Comparison of ENCODE assay signal across 23 mouse cellular contexts in genomic region chr2:135727925-135728324, GRCm38 (mm10).
DNase-seq lines count a peak whose midpoint lies in the region; ATAC-seq and TF ChIP-seq lines count a peak whose summit lies in the region.
"Had no signal": no experiment of that assay in that cellular context is flagged by ENCODE, and none has a peak within 500 bp of the region (broad histone marks: within the 10 kb centered on the region; RNA-seq: fewer than 3 reads in every experiment).

No protein-coding gene starts in this region.

- ATAC-seq in megakaryocyte, adult 5-6 weeks (ENCODE audit: poor library complexity, severe bottlenecking): no peak
- ATAC-seq: CD4-positive, CD25-positive, alpha-beta regulatory T cell, adult 4 months; forebrain, embryonic 15.5 days had no signal

- no peaks in the 10 kb centered on the region for H3K27me3 ChIP-seq in heart, adult 2 months (ENCODE audit: control insufficient read depth, insufficient read depth, low read length)
- H3K27me3 ChIP-seq in megakaryocyte, embryonic 14.5 days (replicated peaks): no peaks in the 10 kb centered on the region
- H3K27me3 ChIP-seq: embryonic facial prominence, embryonic 13.5 days; forebrain, embryonic 12.5 days; forebrain, embryonic 15.5 days; hindbrain, embryonic 12.5 days; hindbrain, embryonic 15.5 days had no signal

- no peak for DNase-seq in heart, adult 2 months
- DNase-seq in heart, adult 18-20 months: no peak
- no peak for DNase-seq in left cerebral cortex, adult 11 months (ENCODE audit: low spot score)
- DNase-seq: adrenal gland, adult 2 months; adrenal gland, postnatal 14 days; cerebellum, adult 11-12 months; cerebellum, adult 8-10 months; cerebellum, postnatal 10 days; cerebellum, postnatal 36 days; embryo, embryonic 11 days; gastrocnemius, postnatal 10 days; gastrocnemius, postnatal 36 days had no signal

- no peak for TF ChIP-seq CTCF in heart, adult 2 months (IDR thresholded peaks at IDR 0.05)

- H3K36me3 ChIP-seq in heart, adult 2 months (ENCODE audit: control insufficient read depth, insufficient read depth, low read length): peaks cover 30% of the 10 kb centered on the region
- peaks cover 8% of the 10 kb centered on the region for H3K36me3 ChIP-seq in megakaryocyte, embryonic 14.5 days (replicated peaks; ENCODE audit: low read length)
- H3K36me3 ChIP-seq: embryonic facial prominence, embryonic 10.5 days; embryonic facial prominence, embryonic 13.5 days; forebrain, embryonic 12.5 days; forebrain, embryonic 15.5 days; hindbrain, embryonic 12.5 days; hindbrain, embryonic 15.5 days had no signal

- intact Hi-C loops in heart, adult 2 months (cut with DNase I): loop anchor here (5.0 kb wide), 2 partner anchors 66 to 166 kb away; no protein-coding TSS in a partner anchor

- peaks cover 31% of the 10 kb centered on the region for H3K4me1 ChIP-seq in heart, adult 2 months (ENCODE audit: control insufficient read depth, insufficient read depth, low read length)
- H3K4me1 ChIP-seq in megakaryocyte, embryonic 14.5 days: peaks cover 91% of the 10 kb centered on the region
- peaks cover 47% of the 10 kb centered on the region for H3K4me1 ChIP-seq in brown adipose tissue, adult 24 weeks (ENCODE audit: control insufficient read depth, insufficient read depth, insufficient read length, low read length)
- H3K4me1 ChIP-seq: embryonic facial prominence, embryonic 13.5 days; forebrain, embryonic 12.5 days; forebrain, embryonic 15.5 days; hindbrain, embryonic 12.5 days had no signal

- H3K27ac ChIP-seq in heart, adult 2 months: peak overlapping the region; percentile 16; the same call in 1 of the 2 replicates
- peak overlapping the region; percentile 39 for H3K27ac ChIP-seq in brown adipose tissue, adult 24 weeks (replicated peaks; ENCODE audit: low read depth, low read length)
- H3K27ac ChIP-seq: embryonic facial prominence, embryonic 10.5 days; embryonic facial prominence, embryonic 13.5 days; forebrain, embryonic 12.5 days; forebrain, embryonic 15.5 days; hindbrain, embryonic 12.5 days; hindbrain, embryonic 15.5 days had no signal

- H3K9me3 ChIP-seq in megakaryocyte, embryonic 14.5 days: no peaks in the 10 kb centered on the region
- H3K9me3 ChIP-seq: embryonic facial prominence, embryonic 10.5 days; embryonic facial prominence, embryonic 13.5 days; forebrain, embryonic 12.5 days; forebrain, embryonic 15.5 days; hindbrain, embryonic 12.5 days; hindbrain, embryonic 15.5 days had no signal

- TF ChIP-seq POLR2A in heart, adult 2 months (IDR thresholded peaks at IDR 0.05; ENCODE audit: insufficient read depth, low read depth, low read length): no peak

- no peak for TF ChIP-seq EP300 in heart, adult 2 months (IDR thresholded peaks at IDR 0.05; ENCODE audit: insufficient read depth, low read depth, low read length)

- no peak overlapping the region for H3K9ac ChIP-seq in heart, adult 2 months (ENCODE audit: low read depth, low read length)
- H3K9ac ChIP-seq: embryonic facial prominence, embryonic 13.5 days; forebrain, embryonic 12.5 days; forebrain, embryonic 15.5 days; hindbrain, embryonic 12.5 days; hindbrain, embryonic 15.5 days had no signal

- peaks cover 5% of the 10 kb centered on the region for H3K79me2 ChIP-seq in heart, adult 2 months (replicated peaks; ENCODE audit: control insufficient read depth, insufficient read depth, low read length)

- 70% methylated on average over 4 of the region's 4 CpGs for WGBS in heart, adult 2 months

- H3K4me3 ChIP-seq in heart, adult 2 months: no peak overlapping the region
- peak overlapping the region; percentile 86 for H3K4me3 ChIP-seq in megakaryocyte, embryonic 14.5 days (replicated peaks)
- no peak overlapping the region for H3K4me3 ChIP-seq in brown adipose tissue, adult 24 weeks (ENCODE audit: insufficient read depth, low read depth, low read length)
- H3K4me3 ChIP-seq: embryonic facial prominence, embryonic 10.5 days; embryonic facial prominence, embryonic 13.5 days; erythroblast, embryonic 14.5 days; forebrain, embryonic 12.5 days; forebrain, embryonic 15.5 days; hindbrain, embryonic 12.5 days; hindbrain, embryonic 15.5 days had no signal
